ENCODE assay signal across 25 mouse cellular contexts in the genomic region with DNA sequence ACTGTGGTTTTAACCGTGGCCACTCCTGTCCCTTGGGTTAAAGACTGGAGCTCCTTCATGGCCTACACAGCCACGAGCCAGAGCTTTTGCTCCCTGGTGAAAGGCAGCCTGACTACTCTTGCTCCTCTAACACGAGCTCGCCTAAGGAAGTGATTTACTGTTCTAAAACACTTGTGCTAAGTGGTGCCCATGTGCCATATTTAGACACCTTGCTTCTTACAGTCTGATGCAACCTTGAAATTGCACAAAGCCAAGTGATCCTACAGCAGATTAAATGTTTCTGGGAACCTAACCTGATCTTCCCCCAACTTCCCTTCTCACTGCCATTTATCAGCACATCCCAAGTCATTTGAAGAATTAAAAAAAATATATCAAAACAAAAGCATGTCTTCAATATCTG.
DNase-seq lines count a peak whose midpoint lies in the region; ATAC-seq and TF ChIP-seq lines count a peak whose summit lies in the region.
"Had no signal": no experiment of that assay in that cellular context is flagged by ENCODE, and none has a peak within 500 bp of the region (broad histone marks: within the 10 kb centered on the region; RNA-seq: fewer than 3 reads in every experiment).

No protein-coding gene starts in this region.

- H3K4me3 ChIP-seq in embryonic facial prominence, embryonic 13.5 days, result no peak overlapping the region
- H3K4me3 ChIP-seq in embryonic facial prominence, embryonic 10.5 days, result no peak overlapping the region
- H3K4me3 ChIP-seq in heart, embryonic 15.5 days, result no peak overlapping the region
- H3K4me3 ChIP-seq in heart, adult 2 months, result no peak overlapping the region
- no peak overlapping the region for H3K4me3 ChIP-seq in lung, postnatal 0 days (ENCODE audit: low read depth, low read length)
- H3K4me3 ChIP-seq: forebrain, embryonic 10.5 days; limb, embryonic 13.5 days; liver, embryonic 15.5 days had no signal

- no peak overlapping the region for H3K9ac ChIP-seq in embryonic facial prominence, embryonic 13.5 days
- no peak overlapping the region for H3K9ac ChIP-seq in heart, embryonic 15.5 days
- H3K9ac ChIP-seq in heart, adult 2 months (ENCODE audit: low read depth, low read length), result no peak overlapping the region
- no peak overlapping the region for H3K9ac ChIP-seq in lung, postnatal 0 days (replicated peaks; ENCODE audit: low read depth)
- H3K9ac ChIP-seq: forebrain, postnatal 0 days; hindbrain, embryonic 14.5 days; limb, embryonic 13.5 days; liver, embryonic 15.5 days had no signal

- WGBS in embryonic facial prominence, embryonic 13.5 days, result 87% methylated on average over 4 of the region's 4 CpGs
- 89% methylated on average over 4 of the region's 4 CpGs for WGBS in embryonic facial prominence, embryonic 10.5 days
- WGBS in heart, embryonic 15.5 days, result 67% methylated on average over 4 of the region's 4 CpGs
- 61% methylated on average over 4 of the region's 4 CpGs for WGBS in heart, adult 2 months
- 50% methylated on average over 4 of the region's 4 CpGs for WGBS in lung, postnatal 0 days

- peaks cover 61% of the 10 kb centered on the region for H3K4me1 ChIP-seq in embryonic facial prominence, embryonic 13.5 days
- H3K4me1 ChIP-seq in embryonic facial prominence, embryonic 10.5 days, result peaks cover 48% of the 10 kb centered on the region
- H3K4me1 ChIP-seq in heart, embryonic 15.5 days (replicated peaks), result peaks cover 57% of the 10 kb centered on the region
- peaks cover 16% of the 10 kb centered on the region for H3K4me1 ChIP-seq in heart, adult 2 months (ENCODE audit: control insufficient read depth, insufficient read depth, low read length)
- peaks cover 32% of the 10 kb centered on the region; the same call in 1 of the 2 replicates for H3K4me1 ChIP-seq in lung, postnatal 0 days (ENCODE audit: insufficient read depth, low read depth, low read length)

- intact Hi-C loops in heart, adult 2 months (cut with DNase I), result no loop called here

- TF ChIP-seq POLR2A in heart, adult 2 months (IDR thresholded peaks at IDR 0.05; ENCODE audit: insufficient read depth, low read depth, low read length), result no peak

- DNase-seq in embryonic facial prominence, embryonic 10.5 days (ENCODE audit: low spot score), result no peak
- no peak for DNase-seq in heart, adult 2 months
- peak; percentile 58 for DNase-seq in lung, postnatal 0 days (ENCODE audit: low spot score)
- no peak for DNase-seq in lung, postnatal 4 days
- no peak for DNase-seq in adrenal gland, adult 2 months
- DNase-seq: adrenal gland, postnatal 10 days; cerebellum, adult 8-10 months; cerebellum, postnatal 36 days; forebrain, postnatal 0 days; gastrocnemius, postnatal 36 days; heart, postnatal 14 days; kidney, adult 18-20 months; layer of hippocampus, adult 9-11 months; thymus, adult 18-20 months; thymus, postnatal 36 days had no signal

- H3K9me3 ChIP-seq in embryonic facial prominence, embryonic 13.5 days, result no peaks in the 10 kb centered on the region
- no peaks in the 10 kb centered on the region for H3K9me3 ChIP-seq in embryonic facial prominence, embryonic 10.5 days
- H3K9me3 ChIP-seq in heart, embryonic 15.5 days (replicated peaks), result no peaks in the 10 kb centered on the region
- no peaks in the 10 kb centered on the region for H3K9me3 ChIP-seq in lung, postnatal 0 days (ENCODE audit: low read length)
- H3K9me3 ChIP-seq: forebrain, embryonic 10.5 days; limb, embryonic 13.5 days; liver, embryonic 15.5 days had no signal

- peaks cover 10% of the 10 kb centered on the region for H3K79me2 ChIP-seq in heart, adult 2 months (replicated peaks; ENCODE audit: control insufficient read depth, insufficient read depth, low read length)

- 0 out of 2 replicates have a peak, but pooled peaks cover 6% of the 10 kb centered on the region for H3K36me3 ChIP-seq in embryonic facial prominence, embryonic 13.5 days
- H3K36me3 ChIP-seq in embryonic facial prominence, embryonic 10.5 days (replicated peaks), result no peaks in the 10 kb centered on the region
- H3K36me3 ChIP-seq in heart, embryonic 15.5 days, result peaks cover 2% of the 10 kb centered on the region; the same call in 1 of the 2 replicates
- peaks cover 43% of the 10 kb centered on the region for H3K36me3 ChIP-seq in heart, adult 2 months (ENCODE audit: control insufficient read depth, insufficient read depth, low read length)
- no peaks in the 10 kb centered on the region for H3K36me3 ChIP-seq in lung, postnatal 0 days (ENCODE audit: insufficient read depth, low read length)
- H3K36me3 ChIP-seq: forebrain, embryonic 10.5 days; liver, embryonic 15.5 days had no signal

- H3K27ac ChIP-seq in embryonic facial prominence, embryonic 13.5 days, result peak overlapping the region; percentile 28; the same call in 1 of the 2 replicates
- H3K27ac ChIP-seq in embryonic facial prominence, embryonic 10.5 days (replicated peaks), result no peak overlapping the region
- H3K27ac ChIP-seq in heart, embryonic 15.5 days, result 0 out of 2 replicates have a peak overlapping the region, but pooled peaks have one; percentile 11
- H3K27ac ChIP-seq in heart, adult 2 months, result no peak overlapping the region
- peak overlapping the region; percentile 47; the same call in 1 of the 2 replicates for H3K27ac ChIP-seq in lung, postnatal 0 days (ENCODE audit: low read length)
- H3K27ac ChIP-seq: forebrain, embryonic 10.5 days; hindbrain, embryonic 14.5 days; kidney, postnatal 0 days; liver, embryonic 15.5 days had no signal

- H3K4me2 ChIP-seq in embryonic facial prominence, embryonic 13.5 days, result no peak overlapping the region
- H3K4me2 ChIP-seq in heart, embryonic 15.5 days, result no peak overlapping the region
- no peak overlapping the region for H3K4me2 ChIP-seq in lung, postnatal 0 days (replicated peaks; ENCODE audit: low read depth, low read length)
- H3K4me2 ChIP-seq: hindbrain, embryonic 14.5 days; limb, embryonic 13.5 days; liver, embryonic 15.5 days; midbrain, embryonic 11.5 days had no signal

- ATAC-seq in embryonic facial prominence, embryonic 13.5 days (ENCODE audit: insufficient number of reproducible peaks, insufficient read depth, low FRiP score, low TSS enrichment, low read depth), result no peak
- no peak for ATAC-seq in heart, embryonic 15.5 days (replicated peaks; ENCODE audit: insufficient number of reproducible peaks, insufficient read depth, low FRiP score, low read depth)
- peak; percentile 46; the same call in 1 of the 2 replicates for ATAC-seq in lung, postnatal 0 days
- ATAC-seq: activated CD4-positive, CD25-positive, alpha-beta regulatory T cell, adult 4 months; forebrain, postnatal 0 days; inflammation-experienced regulatory T-cells, adult 6 months had no signal

- H3K27me3 ChIP-seq in embryonic facial prominence, embryonic 13.5 days, result no peaks in the 10 kb centered on the region
- H3K27me3 ChIP-seq in embryonic facial prominence, embryonic 10.5 days (replicated peaks; ENCODE audit: low read depth, poor library complexity, severe bottlenecking), result no peaks in the 10 kb centered on the region
- no peaks in the 10 kb centered on the region for H3K27me3 ChIP-seq in heart, embryonic 15.5 days
- no peaks in the 10 kb centered on the region for H3K27me3 ChIP-seq in heart, adult 2 months (ENCODE audit: control insufficient read depth, insufficient read depth, low read length)
- no peaks in the 10 kb centered on the region for H3K27me3 ChIP-seq in lung, postnatal 0 days (replicated peaks; ENCODE audit: insufficient read depth, low read length)
- H3K27me3 ChIP-seq: limb, embryonic 13.5 days; liver, embryonic 15.5 days had no signal

- no peak for TF ChIP-seq CTCF in heart, adult 2 months (IDR thresholded peaks at IDR 0.05)
- TF ChIP-seq CTCF in lung, postnatal 0 days (IDR thresholded peaks at IDR 0.05), result no peak

- no peak for TF ChIP-seq EP300 in heart, adult 2 months (IDR thresholded peaks at IDR 0.05; ENCODE audit: insufficient read depth, low read depth, low read length)
- TF ChIP-seq EP300 in lung, postnatal 0 days (IDR thresholded peaks at IDR 0.05), result peak; percentile 31; the same call in 1 of the 2 replicates

Comparison
In these comparisons a context has a peak if more than half of its experiments do, and no peak if none do; other contexts are left out.
1. H3K27ac ChIP-seq: peak in embryonic facial prominence, embryonic 13.5 days (single experiment), heart, embryonic 15.5 days (single experiment) and lung, postnatal 0 days (single experiment); none in embryonic facial prominence, embryonic 10.5 days (single experiment) and heart, adult 2 months (single experiment).